Mouse (Mus musculus) cerebellum, adult 8-10 months (tissue): ENCODE data around the gene Hpcal1.
"Not testable (repeated sequence)": the region's sequence is repeated elsewhere in the genome, so short reads cannot be mapped to it uniquely, and the experiment has no call there.

Experiments used
- DNase-seq: peaks from one replicate; pipeline ENCODE4 v3.0.0; 2022

Hpcal1 gene

GRCm38 (mm10) chr12:17742571-17743321, 52.1 kb downstream of the Hpcal1 start:
- no peak for DNase-seq

- no peak for DNase-seq
Observed at GRCm38 (mm10) chr12:17745431-17745830, 54.8 kb downstream of the Hpcal1 start.

- DNase-seq: peak; percentile 93
Observed at GRCm38 (mm10) chr12:17746725-17747124, 56.1 kb downstream of the Hpcal1 start.

DNA sequence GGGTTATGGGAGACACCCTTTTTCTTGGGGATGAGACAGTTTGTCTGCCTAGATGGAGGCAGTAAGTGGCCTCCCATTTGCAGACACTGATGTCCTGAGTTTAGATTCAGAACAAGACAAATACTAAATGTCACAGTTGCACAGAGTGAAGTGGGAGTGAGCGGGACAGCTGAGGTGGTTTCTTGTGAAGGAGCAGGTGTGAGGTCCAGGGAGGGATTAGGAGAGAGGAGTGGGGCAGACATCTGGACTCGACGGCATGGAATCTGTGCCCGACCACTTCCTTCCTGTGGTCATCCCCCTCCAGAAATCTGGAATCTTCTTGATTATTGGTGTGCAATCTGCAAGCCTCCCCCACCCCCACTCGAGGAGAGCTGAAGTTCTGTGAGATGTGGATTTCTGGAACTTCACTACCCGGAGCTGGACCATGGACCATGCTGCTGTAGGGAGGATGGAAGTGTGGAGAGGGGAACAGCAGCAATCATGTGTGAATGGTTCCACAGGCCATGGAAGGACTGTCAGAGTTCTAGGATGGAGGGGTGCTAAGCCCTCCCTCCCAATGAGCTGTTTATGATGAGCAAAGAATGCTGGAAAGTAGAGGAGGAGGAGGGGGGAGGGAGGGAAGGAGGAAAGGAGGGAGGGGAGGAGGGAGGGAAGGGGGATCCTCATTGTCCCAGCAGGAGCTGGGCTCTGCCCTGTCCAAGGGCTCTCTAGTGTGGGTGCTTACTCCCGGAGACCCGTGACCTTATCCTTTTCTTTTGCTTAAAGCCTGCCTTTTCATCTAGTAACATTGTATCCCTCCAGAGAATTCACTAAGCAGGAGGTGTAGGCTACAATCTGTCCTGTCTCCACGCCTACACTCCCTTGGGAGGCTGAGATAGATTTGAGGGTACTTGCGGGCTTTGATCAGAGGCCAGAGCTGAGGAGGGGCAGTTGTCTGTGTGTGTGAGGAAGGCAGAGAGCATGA, 56.8 kb downstream of the Hpcal1 start:
- DNase-seq: no peak

DNA sequence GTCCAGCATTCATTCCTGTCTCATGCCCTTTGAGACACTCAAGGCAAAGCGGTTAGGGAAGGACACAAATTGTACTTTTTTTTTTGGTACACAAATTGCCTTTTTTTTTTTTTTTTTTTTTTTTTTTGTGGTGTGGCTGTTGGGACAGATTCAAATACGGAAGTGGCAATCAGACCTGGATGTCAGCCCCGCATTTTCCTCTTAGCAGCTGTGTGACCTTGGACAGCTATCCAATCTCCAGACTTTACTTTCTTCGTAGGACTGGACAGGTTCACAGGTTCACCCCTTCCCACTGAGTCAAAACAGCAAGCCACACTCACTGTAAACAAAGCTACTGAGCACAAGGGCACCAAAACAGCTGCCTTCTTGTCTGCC, 57.5 kb downstream of the Hpcal1 start:
- no peak for DNase-seq

DNA sequence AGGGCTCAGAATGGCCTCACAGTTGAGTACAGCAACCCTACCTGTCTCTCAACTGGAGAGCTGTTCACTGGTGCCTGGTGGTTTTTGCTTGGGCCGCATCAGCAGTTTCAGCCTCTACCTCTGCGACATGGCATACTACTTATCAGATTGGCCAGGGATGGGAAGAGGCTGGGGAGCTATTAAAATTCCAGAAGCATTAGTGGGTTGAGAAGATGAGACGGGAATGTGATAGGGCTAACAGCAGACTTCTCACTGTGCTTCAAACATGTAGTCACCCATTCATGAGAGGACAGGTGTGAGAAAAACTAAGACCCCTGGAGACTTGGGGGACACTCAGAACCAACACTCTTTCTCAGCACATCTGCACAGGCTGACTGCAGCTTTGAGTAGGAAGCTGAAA, 59.1 kb downstream of the Hpcal1 start:
- DNase-seq: no peak

- DNase-seq: no peak
Observed at GRCm38 (mm10) chr12:17750500-17750899, 59.8 kb downstream of the Hpcal1 start.

- DNase-seq: no peak
Observed at GRCm38 (mm10) chr12:17752828-17753227, 62.2 kb downstream of the Hpcal1 start.

DNA sequence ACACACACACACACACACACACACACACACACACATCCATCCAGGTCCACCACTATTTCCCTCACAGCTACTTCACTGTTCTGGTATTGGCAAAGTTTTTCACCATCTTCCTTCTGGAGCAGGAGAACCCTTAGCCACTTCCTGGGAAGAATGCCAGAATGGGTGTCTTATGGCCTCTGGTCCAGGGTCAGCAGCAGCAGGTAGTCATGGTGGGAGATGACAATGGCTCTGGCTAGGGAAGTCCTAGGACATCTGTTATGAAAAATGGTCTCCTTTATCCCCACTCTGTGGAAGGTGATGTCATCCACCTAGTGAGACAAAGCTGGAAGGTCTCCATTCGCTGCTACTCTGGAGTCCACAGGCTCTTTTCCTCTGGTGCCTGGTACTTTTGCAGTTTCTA, 64.1 kb downstream of the Hpcal1 start:
- DNase-seq: no peak

DNA sequence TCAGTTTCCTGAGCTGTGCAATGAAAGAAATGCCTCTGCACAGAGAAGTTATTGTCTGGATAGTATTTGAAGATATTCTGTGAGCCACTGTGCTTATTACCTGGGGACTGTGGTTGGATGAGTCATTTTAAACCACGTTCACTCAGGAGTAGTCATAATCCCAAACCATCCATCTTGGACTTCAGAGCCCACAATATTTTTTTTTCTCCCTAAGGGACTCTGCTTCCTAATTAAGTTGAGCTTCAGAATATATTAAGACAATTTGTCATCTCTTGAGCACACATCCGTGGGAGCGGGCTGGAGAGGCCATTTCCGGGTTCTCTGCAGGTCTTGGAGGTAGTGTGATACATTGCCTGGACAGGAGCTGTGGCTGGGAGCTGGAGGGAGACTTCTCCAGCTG, 66.2 kb downstream of the Hpcal1 start:
- DNase-seq: no peak

- DNase-seq: no peak
Observed at GRCm38 (mm10) chr12:17762286-17762933, 71.8 kb downstream of the Hpcal1 start.

DNA sequence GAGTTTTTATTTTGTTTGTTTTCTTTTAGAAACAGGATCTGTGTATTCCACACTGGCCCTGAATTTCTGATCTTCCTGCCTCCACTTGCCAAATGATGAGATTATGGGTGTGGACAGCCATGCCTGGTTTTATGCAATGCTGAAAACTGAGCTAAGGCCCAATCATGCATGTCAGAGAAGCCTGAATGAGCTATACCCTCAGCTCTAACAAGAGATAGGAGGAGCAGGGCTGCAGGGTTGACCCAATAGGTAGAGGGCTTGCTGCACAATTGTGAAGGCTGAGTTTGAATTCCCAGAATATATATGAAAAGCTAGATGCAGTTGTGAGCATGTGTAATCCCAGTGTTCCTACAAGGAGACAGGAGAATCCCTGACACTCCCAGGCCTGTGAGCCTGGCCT, 72.4 kb downstream of the Hpcal1 start:
- no peak for DNase-seq

DNA sequence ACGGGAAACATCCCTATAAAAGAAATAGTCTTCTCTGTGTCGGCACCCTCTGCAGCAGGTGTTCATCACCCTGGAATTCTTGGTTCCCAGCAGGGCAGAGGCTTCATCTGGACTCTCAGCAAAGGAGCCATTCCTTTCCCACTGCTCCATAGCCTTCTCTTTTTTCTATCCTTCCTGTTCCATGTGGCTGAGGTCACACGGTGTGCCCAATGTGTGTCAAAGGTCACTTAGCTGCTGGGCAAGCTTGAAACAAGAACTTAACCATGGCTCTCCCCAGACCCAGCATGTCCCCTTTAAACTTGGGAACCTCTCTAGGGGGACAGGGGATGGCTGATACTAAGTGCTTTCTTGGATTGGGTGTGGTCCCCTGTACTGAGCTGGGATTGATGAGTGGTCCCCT, 73.3 kb downstream of the Hpcal1 start:
- DNase-seq: no peak

DNA sequence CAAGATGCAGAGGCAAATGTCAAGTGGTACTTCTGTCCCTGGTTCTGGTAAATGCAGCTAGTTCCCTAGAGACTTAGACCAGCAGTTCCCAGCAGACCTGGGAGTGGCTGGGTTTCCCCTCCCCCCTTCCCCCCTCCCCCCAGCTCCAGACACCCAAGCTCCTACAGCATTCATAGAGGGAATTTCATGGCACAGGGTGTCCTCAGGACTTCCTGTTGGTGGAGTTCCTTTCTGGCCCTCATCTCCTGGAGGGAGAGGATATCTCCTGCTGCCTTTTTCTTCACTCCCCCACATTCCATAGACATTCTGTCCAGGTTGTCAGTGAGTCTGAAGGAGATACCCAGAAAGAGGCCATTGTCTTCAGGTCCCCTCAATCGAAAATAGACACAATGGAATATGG, 76.9 kb downstream of the Hpcal1 start:
- DNase-seq: not testable (repeated sequence)

DNA sequence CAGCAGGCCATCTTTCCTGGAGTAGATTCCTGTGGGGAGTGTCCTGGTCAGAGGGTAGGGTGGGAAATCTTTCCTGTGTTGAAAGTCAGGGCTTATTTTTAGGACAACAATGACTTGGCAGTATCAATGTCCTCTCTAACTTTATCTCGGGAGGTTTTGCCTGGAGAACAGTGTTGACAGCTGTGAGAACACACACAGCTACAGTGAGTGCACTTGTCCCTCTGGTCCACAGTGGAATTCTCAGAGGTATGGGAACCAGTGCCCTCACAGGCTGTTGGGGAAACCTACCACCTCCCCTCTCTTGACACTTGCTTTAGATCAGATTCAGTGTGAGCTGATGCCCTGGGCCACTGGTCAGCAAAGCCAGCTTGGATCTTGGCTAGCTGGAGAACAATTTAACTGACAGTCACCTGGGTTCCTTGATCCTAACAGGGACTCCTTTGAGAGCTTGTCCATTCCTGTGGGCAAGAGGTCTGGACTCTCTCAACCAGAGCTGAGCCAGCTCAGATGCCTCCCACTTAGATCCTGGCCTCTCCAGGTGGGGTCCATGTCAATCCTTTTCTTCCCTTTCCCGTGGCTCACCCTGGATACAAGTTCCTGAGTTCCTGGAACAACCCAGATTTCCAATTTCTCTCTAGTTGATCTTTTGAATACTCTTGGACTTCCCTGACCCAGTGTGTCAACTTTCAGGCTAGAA, 79.0 kb downstream of the Hpcal1 start:
- DNase-seq: no peak

DNA sequence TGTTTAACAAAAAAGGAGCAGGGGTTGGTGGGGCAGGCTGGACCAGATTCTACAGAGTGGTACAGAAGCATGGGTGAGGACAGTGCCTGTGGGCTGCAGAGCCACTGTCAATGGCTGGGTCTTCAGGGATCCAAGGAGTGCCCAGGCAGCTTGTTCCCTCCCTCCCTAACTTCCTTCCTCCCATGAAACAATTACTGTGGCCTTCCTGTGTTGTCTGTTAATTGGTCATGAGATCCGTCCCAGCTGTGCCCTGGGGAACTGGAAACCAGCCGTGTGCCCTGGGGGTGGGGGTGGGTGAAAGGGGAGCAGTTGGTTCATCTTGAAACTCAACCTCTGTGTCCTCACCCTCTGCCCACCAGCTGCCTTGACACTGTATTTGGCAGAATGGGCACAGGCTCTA, 79.9 kb downstream of the Hpcal1 start:
- no peak for DNase-seq

DNA sequence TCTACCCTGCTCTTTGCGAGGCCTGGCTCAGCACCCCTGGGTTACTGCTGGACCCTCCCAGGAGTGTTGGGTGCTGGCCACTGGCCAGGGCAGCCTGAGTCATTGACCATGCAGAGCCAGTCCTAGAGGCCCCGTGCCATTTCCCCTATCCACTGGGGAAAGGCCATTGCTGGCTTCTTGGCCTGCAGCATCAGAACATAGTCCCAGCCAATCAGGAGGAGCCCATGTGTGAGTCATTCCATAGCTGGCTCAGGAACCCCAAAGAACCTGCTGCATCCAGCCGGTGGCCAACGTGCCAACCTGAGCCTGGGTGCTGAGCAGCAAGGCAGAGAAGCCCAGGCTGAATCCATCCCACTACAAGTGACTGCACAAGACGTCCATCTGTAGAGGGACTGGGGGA, 83.1 kb downstream of the Hpcal1 start:
- peak; percentile 61 for DNase-seq

DNA sequence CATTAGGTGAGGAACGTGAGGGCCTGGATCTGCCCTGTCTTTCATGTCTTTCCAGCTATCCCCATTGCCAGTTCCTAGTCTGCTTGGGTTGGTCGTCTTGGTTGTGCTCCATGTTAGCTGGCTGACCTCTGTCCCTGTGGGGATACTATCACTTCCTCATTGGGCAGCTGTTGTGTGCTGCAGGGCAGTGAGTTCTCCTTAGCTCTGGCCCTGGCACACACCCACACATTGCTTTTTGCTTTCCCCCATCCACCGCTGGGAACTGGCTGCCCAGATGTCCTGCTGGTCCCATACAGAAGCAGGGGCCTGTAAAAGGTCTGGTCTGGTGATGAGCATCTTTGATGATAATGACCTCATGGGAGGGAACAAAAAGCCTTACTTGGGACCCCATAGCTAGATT, 84.2 kb downstream of the Hpcal1 start:
- DNase-seq: not testable (repeated sequence)

- DNase-seq: peak; percentile 49
Observed at GRCm38 (mm10) chr12:17778320-17778719, 87.7 kb downstream of the Hpcal1 start.

DNA sequence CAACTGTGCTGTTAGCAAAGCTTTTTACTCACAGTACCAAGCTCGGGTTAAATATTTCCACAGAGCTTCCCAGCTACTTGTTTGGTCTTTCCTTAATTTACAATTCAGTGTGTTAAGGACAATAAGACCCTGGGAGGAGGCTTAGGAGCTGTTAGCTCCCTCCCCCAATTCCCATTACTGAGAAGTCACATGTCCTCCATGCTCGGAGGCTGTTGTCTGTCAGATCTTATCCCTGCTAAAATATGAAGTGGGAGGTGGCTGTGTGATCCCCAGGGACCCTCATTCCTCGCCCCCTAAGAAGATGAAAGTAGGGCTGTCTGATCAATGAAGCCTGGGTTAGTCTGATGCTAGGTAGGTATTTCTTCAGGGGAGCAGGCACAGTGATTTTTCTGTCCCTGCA, 88.4 kb downstream of the Hpcal1 start:
- DNase-seq: no peak

DNA sequence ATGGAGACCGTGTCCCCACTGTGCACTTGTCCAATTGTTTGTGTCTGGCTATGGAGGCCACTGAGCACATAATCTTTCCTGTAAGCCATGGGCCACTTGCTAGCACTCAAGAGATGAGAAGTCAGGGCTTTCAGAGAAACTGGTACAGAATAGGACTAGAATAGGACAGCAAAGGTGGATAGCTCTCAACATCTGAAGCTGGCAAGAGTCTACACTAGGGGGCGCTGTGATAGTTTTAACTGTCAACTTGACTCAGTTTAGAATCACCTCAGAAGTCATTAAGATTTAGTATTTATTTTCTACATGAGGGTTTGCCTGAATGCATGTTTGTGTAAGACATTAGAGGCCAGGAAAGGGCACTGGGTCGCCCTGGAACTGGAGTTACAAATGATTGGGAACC, 98.8 kb downstream of the Hpcal1 start:
- no peak for DNase-seq

DNA sequence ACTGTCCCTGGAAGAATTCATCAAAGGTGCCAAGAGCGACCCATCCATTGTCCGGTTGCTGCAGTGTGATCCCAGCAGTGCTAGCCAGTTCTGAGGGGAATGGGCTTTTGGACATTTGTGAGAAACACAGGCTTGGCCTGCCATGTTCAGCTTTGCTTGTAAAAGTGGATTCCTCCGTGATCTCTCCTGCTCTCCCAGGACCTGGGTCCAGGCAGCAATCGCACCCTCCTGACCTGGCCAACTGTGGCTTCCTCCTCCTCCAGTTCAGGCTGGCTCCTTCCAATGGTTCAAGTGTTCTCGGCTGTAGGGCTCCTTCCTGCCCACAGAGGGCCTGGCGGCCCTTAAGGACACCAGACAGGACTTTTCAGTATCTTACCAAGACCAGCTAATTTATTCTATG, 100.5 kb downstream of the Hpcal1 start:
- DNase-seq: no peak

DNA sequence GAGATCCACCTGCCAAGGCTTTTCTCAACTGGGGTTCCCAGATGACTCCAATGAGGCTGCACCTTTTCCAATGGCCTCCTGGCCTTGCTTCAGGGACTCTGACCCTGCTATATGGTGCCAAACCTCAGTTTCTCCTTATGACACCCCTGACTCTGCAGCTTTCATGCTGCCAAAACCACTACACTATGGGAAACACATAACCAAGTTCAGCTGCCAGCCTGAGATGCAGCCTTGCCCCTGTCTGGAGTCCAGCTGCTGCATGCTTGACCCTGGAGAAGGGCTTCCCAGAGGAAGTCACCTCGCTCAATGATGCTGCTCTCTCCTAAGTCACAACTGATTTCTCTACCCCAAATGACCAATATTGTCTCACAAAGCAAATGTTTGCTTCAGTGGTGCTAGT, 102.1 kb downstream of the Hpcal1 start:
- DNase-seq: no peak
